Mouse (Mus musculus) neural tube, embryonic 11.5 days (tissue): ENCODE data around the gene Baiap2l1. TPM values are rescaled to one million over a fixed set of nuclear protein-coding genes. Genes with fewer than 3 reads are reported as not detected.

Experiments used
- ATAC-seq: fragments of 200-750 bp; cut with Nextera tagmentation; 2 replicates; pipeline ENCODE4 v1.8.0; 2017; ENCODE audit warnings: moderate number of reproducible peaks, mild to moderate bottlenecking, moderate TSS enrichment, moderate library complexity; ENCODE audit not compliant: insufficient read depth, low FRiP score, low TSS enrichment
- DNase-seq: peaks from one replicate; pipeline ENCODE4 v3.0.0-alpha.2; 2015; ENCODE audit warnings: low spot score
- H3K27ac ChIP-seq: fragments of 300-500 bp; sonication (generic); 2 replicates; pipeline ENCODE4 v1.5.1; 2014; ENCODE audit warnings: low read depth, mild to moderate bottlenecking, low read length
- H3K27me3 ChIP-seq: fragments of 300-500 bp; sonication (generic); 2 replicates; pipeline ENCODE4 v1.6.1; 2014; ENCODE audit warnings: mild to moderate bottlenecking, low read length, mixed read lengths; ENCODE audit not compliant: control insufficient read depth, insufficient read depth
- H3K36me3 ChIP-seq: fragments of 300-500 bp; sonication (generic); 2 replicates; pipeline ENCODE4 v1.6.1; 2014; ENCODE audit warnings: mild to moderate bottlenecking, low read length, moderate library complexity, mixed read lengths; ENCODE audit not compliant: control insufficient read depth, insufficient read depth
- H3K4me1 ChIP-seq: fragments of 300-500 bp; sonication (generic); 2 replicates; pipeline ENCODE4 v1.6.1; 2014; ENCODE audit warnings: low read length, mixed read lengths; ENCODE audit not compliant: control insufficient read depth, insufficient read depth
- H3K4me2 ChIP-seq: fragments of 300-500 bp; sonication (generic); 2 replicates; pipeline ENCODE4 v1.6.1; 2014; ENCODE audit warnings: low read depth, mild to moderate bottlenecking, moderate library complexity
- H3K4me3 ChIP-seq: fragments of 300-500 bp; sonication (generic); 2 replicates; pipeline ENCODE4 v1.5.1; 2014; ENCODE audit warnings: low read depth, low read length
- H3K9ac ChIP-seq: fragments of 300-500 bp; sonication (generic); 2 replicates; pipeline ENCODE4 v1.6.1; 2014; ENCODE audit warnings: mild to moderate bottlenecking, low read length
- H3K9me3 ChIP-seq: fragments of 300-500 bp; sonication (generic); 2 replicates; pipeline ENCODE4 v1.6.1; 2016; ENCODE audit warnings: low read length; ENCODE audit not compliant: control insufficient read depth
- WGBS: fragments of 180-500 bp; shearing (Covaris S2); extraction: QIAGEN DNeasy Blood & Tissue Kit; methylation state at CpG from one replicate; pipeline ENCODE4 v1.1.7; 2014; 5-methylcytosine and 5-hydroxymethylcytosine counted together
- polyA plus RNA-seq: library from polyadenylated mRNA; unstranded; fragments of >200 nt; fragmentation: Nextera tagmentation; extraction: Ambion mirVana; gene quantifications from 2 replicates; pipeline ENCODE4 v1.2.1, GENCODE M21; 2014

Baiap2l1 gene
- polyA plus RNA-seq, 1 experiment from 2014 or later = 2.9 TPM

DNA sequence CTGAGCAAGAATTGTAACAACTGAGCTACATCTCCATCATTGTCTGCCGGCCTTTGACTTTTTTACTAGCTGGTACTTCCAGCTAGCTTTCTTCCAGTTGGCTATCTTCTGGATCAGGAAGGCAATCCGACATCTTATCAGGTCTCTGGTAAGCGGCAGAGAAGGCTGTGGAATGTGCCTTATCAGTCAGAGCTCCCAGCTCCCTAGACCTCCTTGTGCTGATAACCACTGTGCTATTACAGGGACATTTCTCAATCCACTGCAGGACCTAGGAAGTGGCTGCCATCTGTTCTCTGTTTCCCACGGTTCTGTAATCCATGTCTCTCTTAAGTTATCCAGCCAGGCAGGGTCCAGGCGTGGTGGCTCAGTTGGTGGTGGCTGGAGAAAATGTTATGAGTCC lies 86.1 kb downstream of the Baiap2l1 start:
- H3K4me2 ChIP-seq = no peak overlapping the region
- no peaks in the 10 kb centered on the region for H3K4me1 ChIP-seq
- no peak overlapping the region for H3K9ac ChIP-seq
- peaks cover 5% of the 10 kb centered on the region; the same call in 1 of the 2 replicates for H3K36me3 ChIP-seq
- no peak overlapping the region for H3K4me3 ChIP-seq
- no peak for ATAC-seq
- H3K27ac ChIP-seq = no peak overlapping the region
- DNase-seq = no peak
- no peaks in the 10 kb centered on the region for H3K27me3 ChIP-seq
- 79% methylated on average over 5 of the region's 5 CpGs for WGBS
- no peaks in the 10 kb centered on the region for H3K9me3 ChIP-seq

DNA sequence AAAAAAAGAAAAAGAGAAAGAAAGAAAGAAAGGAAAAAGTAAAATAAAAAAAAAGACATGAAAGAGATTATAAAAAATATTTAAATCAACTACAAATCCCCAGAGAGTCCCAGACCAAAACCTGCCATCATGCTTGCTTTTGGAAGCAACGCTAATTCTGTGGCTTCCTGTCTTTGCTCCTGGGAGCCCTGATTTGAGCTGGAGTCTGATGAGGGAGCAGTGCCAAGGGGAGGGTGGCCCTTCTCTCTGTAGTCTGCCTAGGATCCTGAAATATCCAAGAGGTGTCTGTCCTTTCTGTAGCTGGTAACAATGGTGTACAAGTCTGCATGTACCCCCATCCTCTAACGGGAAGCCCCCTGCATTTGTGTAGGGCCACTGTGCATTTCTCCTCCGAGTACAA lies 86.8 kb downstream of the Baiap2l1 start:
- H3K4me2 ChIP-seq = no peak overlapping the region
- WGBS = 82% methylated on average over 3 of the region's 3 CpGs
- H3K9me3 ChIP-seq = no peaks in the 10 kb centered on the region
- no peaks in the 10 kb centered on the region for H3K27me3 ChIP-seq
- no peaks in the 10 kb centered on the region for H3K4me1 ChIP-seq
- H3K9ac ChIP-seq = no peak overlapping the region
- H3K36me3 ChIP-seq = peaks cover 5% of the 10 kb centered on the region; the same call in 1 of the 2 replicates
- DNase-seq (no peak), ATAC-seq (no peak)
- no peak overlapping the region for H3K27ac ChIP-seq
- no peak overlapping the region for H3K4me3 ChIP-seq

DNA sequence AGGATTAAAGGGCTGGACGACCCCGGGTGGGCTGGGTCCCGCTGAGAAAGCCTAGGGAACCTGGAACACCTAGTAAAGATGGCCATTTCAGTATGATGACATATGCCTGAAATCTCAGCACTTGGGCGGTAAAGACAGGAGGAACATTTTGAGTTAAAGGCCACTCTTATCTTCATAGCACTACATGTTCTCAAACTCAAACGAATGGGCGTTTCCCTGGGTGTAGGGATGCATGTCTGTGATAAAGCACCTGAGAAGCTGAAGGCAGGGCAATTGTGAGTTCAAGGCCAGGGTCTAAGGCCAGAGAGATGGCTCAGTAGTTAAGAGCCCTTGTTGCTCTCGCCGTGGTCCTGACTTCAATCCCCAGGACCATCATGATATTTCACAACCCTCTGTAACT lies 87.5 kb downstream of the Baiap2l1 start:
- Histone ChIP-seq H3K36me3 (peaks cover 5% of the 10 kb centered on the region; the same call in 1 of the 2 replicates), H3K9ac (no peak overlapping the region), H3K4me2 (no peak overlapping the region), H3K27me3 (no peaks in the 10 kb centered on the region), H3K9me3 (no peaks in the 10 kb centered on the region), H3K4me3 (no peak overlapping the region), H3K4me1 (no peaks in the 10 kb centered on the region), H3K27ac (no peak overlapping the region)
- ATAC-seq (no peak), DNase-seq (no peak)
- 94% methylated on average over 8 of the region's 8 CpGs for WGBS

DNA sequence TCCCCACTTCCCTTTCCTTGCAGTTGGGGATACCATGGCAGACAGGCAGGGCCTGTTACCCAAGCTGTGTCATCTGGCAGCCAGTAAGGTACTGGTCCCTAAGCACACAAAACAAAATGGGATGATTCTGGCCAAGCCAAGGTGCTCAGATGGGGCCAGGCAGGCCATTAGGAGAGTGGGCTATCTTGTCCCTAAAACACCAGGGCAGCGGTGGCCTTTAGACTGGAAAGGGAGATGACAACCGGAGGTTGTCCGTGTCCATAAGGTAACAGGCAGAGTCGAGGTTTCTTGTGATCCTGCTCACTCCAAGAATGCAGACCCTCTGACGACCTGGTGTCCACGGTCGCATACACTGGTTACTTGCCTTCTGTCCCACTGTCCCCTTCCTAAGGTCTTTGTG lies 88.0 kb downstream of the Baiap2l1 start:
- no peaks in the 10 kb centered on the region for H3K4me1 ChIP-seq
- H3K36me3 ChIP-seq = peaks cover 5% of the 10 kb centered on the region; the same call in 1 of the 2 replicates
- H3K4me3 ChIP-seq = no peak overlapping the region
- H3K9me3 ChIP-seq = no peaks in the 10 kb centered on the region
- 95% methylated on average over 7 of the region's 7 CpGs for WGBS
- no peak for ATAC-seq
- no peak for DNase-seq
- no peak overlapping the region for H3K4me2 ChIP-seq
- H3K9ac ChIP-seq = no peak overlapping the region
- H3K27me3 ChIP-seq = no peaks in the 10 kb centered on the region
- no peak overlapping the region for H3K27ac ChIP-seq

DNA sequence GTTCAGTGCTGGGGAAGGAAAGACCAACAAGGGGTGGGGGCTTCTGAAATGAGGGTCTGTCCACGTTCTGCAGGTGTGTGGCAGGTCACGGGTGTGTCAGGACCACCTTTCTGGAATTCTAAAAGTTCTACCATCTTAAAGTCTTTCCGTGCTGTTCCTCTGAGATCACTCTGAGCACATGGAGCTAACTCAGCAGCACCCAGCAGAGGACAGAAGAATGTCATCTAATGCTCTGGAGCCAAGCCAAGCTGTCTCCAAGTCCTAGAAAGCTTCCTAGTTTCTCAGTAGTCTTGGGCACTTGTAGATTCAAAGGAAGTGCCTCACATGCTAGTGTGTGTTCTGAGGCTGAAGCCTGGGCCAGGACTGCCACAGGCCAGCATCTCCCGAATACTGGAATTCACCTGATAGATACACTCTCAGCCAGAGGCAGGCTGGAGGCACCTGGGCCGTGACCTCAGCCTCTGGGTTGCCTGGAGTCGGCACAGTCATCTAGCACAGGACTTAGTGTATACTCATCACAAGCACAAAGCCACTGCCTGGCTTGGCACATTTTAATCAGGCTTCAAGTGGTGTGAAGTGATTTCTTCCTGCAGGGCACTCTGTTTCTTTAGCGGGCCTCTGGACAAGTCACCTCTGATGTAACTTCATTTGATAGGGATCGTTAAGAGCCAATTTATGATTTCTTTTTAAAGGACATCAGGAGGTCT lies 90.2 kb downstream of the Baiap2l1 start:
- no peaks in the 10 kb centered on the region for H3K9me3 ChIP-seq
- 81% methylated on average over 8 of the region's 8 CpGs for WGBS
- DNase-seq = no peak
- no peaks in the 10 kb centered on the region for H3K27me3 ChIP-seq
- no peaks in the 10 kb centered on the region for H3K4me1 ChIP-seq
- H3K9ac ChIP-seq = no peak overlapping the region
- no peak overlapping the region for H3K27ac ChIP-seq
- H3K4me2 ChIP-seq = no peak overlapping the region
- H3K4me3 ChIP-seq = no peak overlapping the region
- peaks cover 5% of the 10 kb centered on the region; the same call in 1 of the 2 replicates for H3K36me3 ChIP-seq
- ATAC-seq = no peak

DNA sequence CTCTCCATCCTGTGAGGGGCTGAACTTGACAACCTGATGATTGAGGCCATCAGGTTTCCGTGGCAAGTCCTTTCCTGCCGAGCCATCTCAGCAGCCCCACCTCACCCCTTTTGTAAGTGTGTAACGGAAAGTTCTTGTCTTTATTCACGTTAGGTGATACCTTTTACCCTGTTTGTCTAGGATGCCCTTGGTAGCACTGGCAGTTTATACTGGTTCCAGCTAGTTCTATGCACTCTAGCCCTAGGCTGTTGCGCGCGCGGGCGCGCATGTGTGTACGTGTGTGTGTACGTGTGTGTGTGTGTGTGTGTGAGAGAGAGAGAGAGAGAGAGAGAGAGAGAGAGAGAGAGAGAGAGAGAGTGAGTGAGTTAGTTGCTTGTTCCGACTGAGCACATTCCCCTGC lies 94.4 kb downstream of the Baiap2l1 start:
- Histone ChIP-seq H3K4me1 (0 out of 2 replicates have a peak, but pooled peaks cover 7% of the 10 kb centered on the region), H3K27me3 (no peaks in the 10 kb centered on the region), H3K36me3 (peaks cover 9% of the 10 kb centered on the region), H3K4me3 (no peak overlapping the region), H3K9me3 (no peaks in the 10 kb centered on the region), H3K27ac (no peak overlapping the region), H3K4me2 (no peak overlapping the region), H3K9ac (no peak overlapping the region)
- WGBS = 87% methylated on average over 13 of the region's 13 CpGs
- no peak for ATAC-seq
- DNase-seq = no peak

DNA sequence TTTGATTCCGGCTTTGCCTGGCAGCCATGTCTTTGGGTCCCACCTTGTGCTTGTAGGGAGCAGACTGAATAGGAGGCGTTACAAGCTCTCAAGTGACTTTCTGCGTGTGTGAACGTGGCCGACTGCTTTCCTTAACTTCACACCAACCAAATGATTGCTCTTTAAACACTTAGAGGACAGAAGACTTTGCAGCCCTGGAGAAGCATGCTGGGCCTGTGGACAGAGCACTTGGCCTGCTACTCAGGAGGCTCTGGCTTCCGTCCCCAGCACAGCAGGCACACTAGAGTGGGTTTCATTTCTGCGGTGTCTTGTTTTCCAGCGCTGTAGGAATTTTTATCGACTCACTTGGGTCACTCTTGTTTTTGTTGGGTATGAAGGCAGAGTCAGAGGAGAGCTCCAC lies 94.8 kb downstream of the Baiap2l1 start:
- Histone ChIP-seq H3K9ac (no peak overlapping the region), H3K4me3 (no peak overlapping the region), H3K27me3 (no peaks in the 10 kb centered on the region), H3K9me3 (no peaks in the 10 kb centered on the region), H3K36me3 (peaks cover 6% of the 10 kb centered on the region), H3K4me2 (no peak overlapping the region), H3K4me1 (peaks cover 10% of the 10 kb centered on the region), H3K27ac (no peak overlapping the region)
- WGBS = 81% methylated on average over 9 of the region's 9 CpGs
- no peak for DNase-seq
- no peak for ATAC-seq

DNA sequence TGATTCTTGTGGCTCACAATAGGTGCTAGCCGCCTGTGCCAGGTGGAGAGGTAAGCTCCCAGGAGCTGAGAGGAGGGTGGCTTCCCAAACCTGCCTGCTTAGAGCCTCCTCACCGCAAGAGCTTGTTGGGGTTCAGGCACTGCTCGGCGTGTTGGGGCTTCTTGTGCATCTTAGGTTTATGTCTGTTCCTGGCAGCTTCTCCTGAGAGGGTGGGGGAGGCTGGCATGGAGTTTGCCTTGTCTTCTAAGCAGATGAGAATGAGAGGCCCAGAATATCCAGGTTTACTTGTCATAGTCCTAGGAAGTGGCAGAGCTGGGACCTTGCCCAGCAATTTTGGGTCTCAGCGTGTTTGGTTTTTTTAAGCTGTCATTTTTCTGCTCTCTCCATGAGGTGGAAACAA lies 96.1 kb downstream of the Baiap2l1 start:
- H3K36me3 ChIP-seq = peaks cover 4% of the 10 kb centered on the region
- no peaks in the 10 kb centered on the region for H3K9me3 ChIP-seq
- no peak overlapping the region for H3K9ac ChIP-seq
- 89% methylated on average over 5 of the region's 5 CpGs for WGBS
- peaks cover 22% of the 10 kb centered on the region for H3K4me1 ChIP-seq
- ATAC-seq (no peak), DNase-seq (no peak)
- H3K4me2 ChIP-seq = no peak overlapping the region
- H3K27ac ChIP-seq = no peak overlapping the region
- H3K4me3 ChIP-seq = no peak overlapping the region
- no peaks in the 10 kb centered on the region for H3K27me3 ChIP-seq

DNA sequence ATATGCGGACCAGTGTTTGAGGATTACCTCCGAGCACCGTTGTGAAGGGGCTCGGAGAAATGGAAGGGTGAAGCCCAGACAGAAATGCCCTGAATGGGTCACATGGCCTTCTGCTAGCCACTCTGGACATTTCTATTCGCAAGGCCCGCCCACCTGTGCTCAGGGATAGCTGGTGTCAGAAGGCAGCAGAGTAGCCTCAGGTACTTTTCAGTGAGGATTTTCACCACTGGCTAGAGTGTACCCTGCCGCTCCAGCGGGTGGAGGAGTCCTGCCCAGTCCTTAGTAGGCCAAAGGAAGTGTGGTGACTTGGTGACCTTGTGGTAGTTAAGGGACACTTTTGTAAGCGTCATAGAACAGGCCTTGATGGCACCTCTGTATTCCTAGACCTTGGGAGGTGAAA lies 96.6 kb downstream of the Baiap2l1 start:
- DNase-seq (no peak), ATAC-seq (no peak)
- peaks cover 28% of the 10 kb centered on the region for H3K4me1 ChIP-seq
- WGBS = 87% methylated on average over 9 of the region's 9 CpGs
- no peak overlapping the region for H3K27ac ChIP-seq
- H3K9ac ChIP-seq = no peak overlapping the region
- no peaks in the 10 kb centered on the region for H3K27me3 ChIP-seq
- peaks cover 4% of the 10 kb centered on the region for H3K36me3 ChIP-seq
- H3K4me3 ChIP-seq = no peak overlapping the region
- no peak overlapping the region for H3K4me2 ChIP-seq
- no peaks in the 10 kb centered on the region for H3K9me3 ChIP-seq
